Mouse (Mus musculus) right cerebral cortex, adult 2 months (tissue): Measurements from ENCODE around the gene Rogdi.

Experiments used
- DNase-seq, 2 experiments: peaks; one replicate each; pipeline ENCODE4 v3.0.0; 2021 to 2022; ENCODE audit warnings: low spot score in 2 of 2

Rogdi gene

GRCm38 (mm10) chr16:4993276-4993675 lies 20.1 kb downstream of the Rogdi start:
- DNase-seq = no peak

- no peak for DNase-seq
Measured at GRCm38 (mm10) chr16:4984717-4985116, 28.6 kb downstream of the Rogdi start.

GRCm38 (mm10) chr16:4979755-4980380 lies 33.5 kb downstream of the Rogdi start:
- DNase-seq = no peak

- peak; percentile 41 to 52 for DNase-seq
Measured at GRCm38 (mm10) chr16:4978275-4979051, 34.9 kb downstream of the Rogdi start.

GRCm38 (mm10) chr16:4976180-4976579 lies 37.2 kb downstream of the Rogdi start:
- DNase-seq = peak in 1 of 2 experiments; percentile 41

GRCm38 (mm10) chr16:4974521-4974920 lies 38.8 kb downstream of the Rogdi start:
- DNase-seq = no peak

GRCm38 (mm10) chr16:4971626-4972025 lies 41.7 kb downstream of the Rogdi start:
- no peak for DNase-seq

GRCm38 (mm10) chr16:4969055-4969843 lies 44.1 kb downstream of the Rogdi start:
- DNase-seq = no peak

GRCm38 (mm10) chr16:4968426-4968825 lies 44.9 kb downstream of the Rogdi start:
- no peak for DNase-seq

- DNase-seq = no peak
Measured at GRCm38 (mm10) chr16:4965392-4966129, 47.8 kb downstream of the Rogdi start.

- no peak for DNase-seq
Measured at GRCm38 (mm10) chr16:4964731-4965391, 48.5 kb downstream of the Rogdi start.

- DNase-seq = peak; percentile 99
Measured at GRCm38 (mm10) chr16:4963797-4964709, 49.3 kb downstream of the Rogdi start, which contains the start of gene Anks3. Gene Anks3, minus strand, starts transcription at chr16:4964205.

- DNase-seq = no peak
Measured at GRCm38 (mm10) chr16:4963346-4963745, 50.0 kb downstream of the Rogdi start.

- DNase-seq = no peak
Measured at GRCm38 (mm10) chr16:4960260-4960659, 53.1 kb downstream of the Rogdi start.
